Mouse (Mus musculus) C2C12 (cell line): ENCODE measurements at regions not wholly inside any gene's neighbourhood (a gene's known extent, or its start where the extent isn't known, plus 50 kb on each side); places are given as distances from the start of the nearest gene placed in this dataset.

ENCODE experiments used
- CEBPB ChIP-seq: IDR thresholded peaks from one replicate; pipeline ENCODE4 v1.6.1; 2011; ENCODE audit warnings: low read depth, mild to moderate bottlenecking, control low read depth, moderate library complexity
- CTCF ChIP-seq: IDR thresholded peaks from one replicate; pipeline ENCODE4 v1.5.1; 2011; ENCODE audit not compliant: control insufficient read depth, insufficient read depth, insufficient read length
- FOSL1 ChIP-seq: IDR thresholded peaks from one replicate; pipeline ENCODE4 v1.8.0; 2011; ENCODE audit warnings: mild to moderate bottlenecking, low read length; ENCODE audit not compliant: poor library complexity, insufficient read depth, severe bottlenecking
- MAX ChIP-seq: IDR thresholded peaks from one replicate; pipeline ENCODE4 v1.6.1; 2011; ENCODE audit warnings: mild to moderate bottlenecking, control low read depth
- MYOD1 ChIP-seq: IDR thresholded peaks from one replicate; pipeline ENCODE4 v1.6.1; 2011; ENCODE audit warnings: low read depth; ENCODE audit not compliant: control insufficient read depth, insufficient read length
- MYOG ChIP-seq: IDR thresholded peaks from one replicate; pipeline ENCODE4 v1.6.1; 2011; ENCODE audit not compliant: control insufficient read depth, insufficient read length; ENCODE audit errors: extremely low read depth
- USF1 ChIP-seq: IDR thresholded peaks from one replicate; pipeline ENCODE4 v1.6.1; 2011; ENCODE audit warnings: low read depth, mild to moderate bottlenecking, control low read depth, moderate library complexity

DNA sequence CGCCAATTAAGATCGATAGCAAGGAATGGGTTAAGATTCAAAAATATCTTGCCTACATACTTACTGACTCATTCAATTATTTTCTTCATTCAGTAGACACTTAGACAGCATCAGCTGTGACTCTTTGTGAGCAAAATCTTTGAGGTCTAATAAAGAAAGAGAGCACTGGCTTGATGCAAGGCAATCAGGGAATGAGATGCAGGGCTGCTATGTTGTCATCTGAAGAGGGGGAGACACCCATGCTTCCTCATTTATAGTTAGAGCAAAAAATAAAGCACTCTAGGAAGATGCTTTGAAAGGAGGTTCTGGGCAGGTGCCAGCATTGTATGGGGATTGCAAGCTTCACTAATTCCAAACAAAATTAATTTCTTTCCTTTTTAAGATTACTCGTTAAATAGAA is 228.0 kb downstream of the Ttll7 start:
- no peak for TF ChIP-seq CTCF
- no peak for TF ChIP-seq CEBPB
- no peak for TF ChIP-seq USF1
- no peak for TF ChIP-seq MAX
- no peak for TF ChIP-seq MYOD1
- TF ChIP-seq MYOG = no peak
- TF ChIP-seq FOSL1 = no peak
